Mouse (Mus musculus) hindbrain, postnatal 0 days (tissue): Measurements from ENCODE around the gene Cbx4. TPM values are rescaled to one million over a fixed set of nuclear protein-coding genes. Genes with fewer than 3 reads are reported as not detected.

ENCODE experiments used
- ATAC-seq: fragments of 200-750 bp; cut with Nextera tagmentation; 2 replicates; pipeline ENCODE4 v1.8.0; 2017; ENCODE audit warnings: mild to moderate bottlenecking, moderate TSS enrichment, moderate library complexity
- DNase-seq: peaks from one replicate; pipeline ENCODE4 v3.0.0-alpha.2; 2015; ENCODE audit warnings: low spot score
- H3K27ac ChIP-seq: fragments of 300-500 bp; sonication (generic); 2 replicates; pipeline ENCODE4 v1.5.1; 2014; ENCODE audit warnings: mild to moderate bottlenecking
- H3K27me3 ChIP-seq: fragments of 300-500 bp; sonication (generic); 2 replicates; pipeline ENCODE4 v1.6.1; 2014; ENCODE audit warnings: low read length, mixed read lengths; ENCODE audit not compliant: insufficient read depth
- H3K36me3 ChIP-seq: fragments of 300-500 bp; sonication (generic); 2 replicates; pipeline ENCODE4 v1.6.1; 2014; ENCODE audit warnings: low read length, mixed read lengths; ENCODE audit not compliant: insufficient read depth
- H3K4me1 ChIP-seq: fragments of 300-500 bp; sonication (generic); 2 replicates; pipeline ENCODE4 v1.6.1; 2014; ENCODE audit warnings: antibody characterized with exemption, low read length, mixed read lengths; ENCODE audit not compliant: insufficient read depth
- H3K4me2 ChIP-seq: fragments of 300-500 bp; sonication (generic); 2 replicates; pipeline ENCODE4 v1.6.1; 2014; ENCODE audit warnings: low read depth, mild to moderate bottlenecking, low read length, moderate library complexity, mixed read lengths
- H3K4me3 ChIP-seq: fragments of 300-500 bp; sonication (generic); 2 replicates; pipeline ENCODE4 v1.5.1; 2014; ENCODE audit warnings: low read length
- H3K9ac ChIP-seq: fragments of 300-500 bp; sonication (generic); replicated peaks from 2 replicates; pipeline ENCODE4 v1.6.1; 2014; ENCODE audit warnings: mild to moderate bottlenecking, low read length, moderate library complexity, mixed read lengths
- H3K9me3 ChIP-seq: fragments of 300-500 bp; sonication (generic); 2 replicates; pipeline ENCODE4 v1.6.1; 2016; ENCODE audit warnings: low read length, mixed read lengths
- CTCF ChIP-seq: IDR thresholded peaks from 2 replicates; pipeline ENCODE4 v1.5.1; 2016; ENCODE audit warnings: antibody characterized with exemption, control low read depth, low read depth
- WGBS: fragments of 180-500 bp; shearing (Covaris S2); extraction: QIAGEN DNeasy Blood & Tissue Kit; methylation state at CpG from one replicate; pipeline ENCODE4 v1.1.7; 2014; 5-methylcytosine and 5-hydroxymethylcytosine counted together
- polyA plus RNA-seq: library from polyadenylated mRNA; unstranded; fragments of >200 nt; fragmentation: Nextera tagmentation; extraction: Ambion mirVana; gene quantifications from 2 replicates; pipeline ENCODE4 v1.2.1, GENCODE M21; 2015
- total RNA-seq: library from RNA; depleted of rRNA; stranded (reverse); fragments of >200 nt; gene quantifications from 2 replicates; pipeline ENCODE4 v1.2.3, GENCODE M21; 2014

Cbx4 gene
- total and polyA plus RNA-seq, 2 experiments from 2014 or later: 23.7 to 33.6 TPM

DNA sequence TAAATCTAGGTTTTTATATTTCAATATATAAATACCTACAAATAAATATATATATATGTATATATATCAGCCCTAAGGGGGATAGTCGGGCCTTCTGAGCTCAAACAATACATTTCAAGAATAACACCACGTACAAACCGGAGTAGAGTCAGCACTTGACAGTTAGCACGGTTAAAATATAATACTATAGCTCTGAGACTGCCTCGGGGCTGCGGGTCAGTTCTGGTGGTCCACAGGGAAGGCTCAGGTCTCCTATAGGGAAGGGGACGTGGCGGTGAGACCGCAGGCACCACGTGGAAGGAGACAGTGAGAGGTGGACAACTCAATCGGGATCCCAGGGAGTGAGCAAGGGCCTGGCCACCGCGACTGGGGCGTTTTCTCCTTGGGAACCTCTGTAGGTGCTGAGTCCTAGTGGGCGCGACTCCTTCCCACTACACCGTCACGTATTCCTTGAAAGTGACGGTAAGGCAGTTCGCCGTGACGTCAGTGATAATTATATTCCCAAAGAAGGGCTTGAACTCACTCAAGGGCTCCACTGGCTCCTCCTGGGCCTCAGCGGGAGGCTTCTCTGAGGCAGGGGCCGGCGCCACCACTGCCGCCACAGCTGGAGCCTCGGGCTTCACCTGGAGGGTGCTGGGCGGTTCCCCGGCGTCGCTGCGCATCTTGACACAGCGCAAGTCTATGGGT, 5.4 kb downstream of the Cbx4 start:
- H3K27ac ChIP-seq: no peak overlapping the region
- no peak for TF ChIP-seq CTCF
- 0 out of 2 replicates have a peak, but pooled peaks cover 3% of the 10 kb centered on the region for H3K27me3 ChIP-seq
- peak overlapping the region; percentile 13; the same call in 1 of the 2 replicates for H3K4me3 ChIP-seq
- peaks cover 36% of the 10 kb centered on the region for H3K4me1 ChIP-seq
- DNase-seq (no peak), ATAC-seq (no peak)
- H3K4me2 ChIP-seq: peak overlapping the region; percentile 24
- WGBS: 48% methylated on average over 33 of the region's 33 CpGs
- peaks cover 18% of the 10 kb centered on the region for H3K36me3 ChIP-seq
- H3K9me3 ChIP-seq: no peaks in the 10 kb centered on the region
- H3K9ac ChIP-seq: no peak overlapping the region; the same call in 1 of the 2 replicates

DNA sequence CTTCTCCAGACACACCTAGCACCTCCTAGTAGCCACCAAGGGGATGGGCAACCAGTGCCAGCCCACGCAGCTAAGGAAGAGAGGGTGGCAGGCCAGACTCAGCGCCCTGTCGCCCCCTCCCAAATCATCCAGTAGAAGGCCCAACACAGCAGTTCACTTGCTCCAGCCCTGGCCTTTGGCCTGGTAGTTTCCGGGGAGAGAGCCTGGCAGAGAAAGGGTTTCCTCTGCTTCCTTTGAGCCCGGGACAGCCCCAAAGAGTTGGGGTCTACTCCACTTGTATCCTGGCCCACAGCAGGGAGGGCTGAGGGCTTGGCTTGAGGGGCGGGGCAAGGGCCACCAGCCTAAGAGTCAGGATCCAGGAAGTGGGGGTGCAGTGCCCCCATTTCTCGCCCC, 6.6 kb downstream of the Cbx4 start:
- Histone ChIP-seq H3K4me2 (peak overlapping the region; percentile 46), H3K4me1 (peaks cover 36% of the 10 kb centered on the region), H3K9me3 (no peaks in the 10 kb centered on the region), H3K9ac (peak overlapping the region; percentile 19; the same call in 1 of the 2 replicates), H3K36me3 (peaks cover 18% of the 10 kb centered on the region), H3K4me3 (0 out of 2 replicates have a peak overlapping the region, but pooled peaks have one; percentile 3), H3K27ac (peak overlapping the region; percentile 78), H3K27me3 (0 out of 2 replicates have a peak, but pooled peaks cover 3% of the 10 kb centered on the region)
- TF ChIP-seq CTCF: no peak
- ATAC-seq: 0 out of 2 replicates have a peak, but pooled peaks have one; percentile 3
- no peak for DNase-seq
- WGBS: 36% methylated on average over 7 of the region's 7 CpGs

DNA sequence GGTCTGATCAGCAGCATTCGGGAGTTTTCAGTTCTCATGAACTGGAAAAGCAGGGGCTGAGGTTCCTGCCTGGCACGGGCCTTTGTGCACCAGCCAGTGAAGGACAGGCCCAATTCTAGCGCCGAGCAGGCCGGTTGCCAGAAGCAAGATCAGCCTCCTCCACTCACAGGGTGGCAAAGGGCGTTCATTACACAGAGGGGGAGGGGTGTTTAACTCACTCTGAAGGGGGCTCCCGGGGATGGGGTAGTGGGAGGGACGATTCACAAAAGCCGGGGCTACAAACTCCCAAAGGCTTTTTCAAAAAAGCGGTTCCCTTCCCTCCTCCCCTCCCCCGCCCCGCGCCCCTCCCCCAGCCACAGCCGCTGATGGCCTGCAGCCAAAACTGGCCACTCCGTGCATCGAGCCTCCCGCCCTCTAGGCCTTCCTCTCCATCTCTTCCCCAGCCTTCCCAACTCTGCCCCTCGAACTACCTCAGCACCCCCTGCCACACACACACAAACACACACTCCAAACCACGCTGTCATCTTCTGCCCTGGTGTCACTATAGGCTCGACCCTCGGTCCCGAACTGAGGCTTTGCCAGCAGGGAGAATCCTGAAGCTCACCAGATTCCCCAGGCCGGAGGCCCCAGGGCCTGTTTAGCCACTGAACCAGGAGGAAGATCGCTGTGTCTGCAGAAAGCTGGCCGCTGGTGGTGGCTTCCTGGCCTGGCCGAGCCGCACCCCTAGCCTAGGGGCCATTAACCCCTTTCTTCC, 7.2 kb downstream of the Cbx4 start:
- TF ChIP-seq CTCF: no peak
- H3K4me3 ChIP-seq: 0 out of 2 replicates have a peak overlapping the region, but pooled peaks have one; percentile 3
- peak overlapping the region; percentile 78 for H3K27ac ChIP-seq
- DNase-seq: peak; percentile 82
- no peaks in the 10 kb centered on the region for H3K9me3 ChIP-seq
- peaks cover 31% of the 10 kb centered on the region for H3K4me1 ChIP-seq
- peak; percentile 86 for ATAC-seq
- peaks cover 18% of the 10 kb centered on the region for H3K36me3 ChIP-seq
- H3K9ac ChIP-seq: peak overlapping the region; percentile 19; the same call in 1 of the 2 replicates
- H3K4me2 ChIP-seq: peak overlapping the region; percentile 46
- 11% methylated on average over 23 of the region's 27 CpGs for WGBS
- 0 out of 2 replicates have a peak, but pooled peaks cover 3% of the 10 kb centered on the region for H3K27me3 ChIP-seq

DNA sequence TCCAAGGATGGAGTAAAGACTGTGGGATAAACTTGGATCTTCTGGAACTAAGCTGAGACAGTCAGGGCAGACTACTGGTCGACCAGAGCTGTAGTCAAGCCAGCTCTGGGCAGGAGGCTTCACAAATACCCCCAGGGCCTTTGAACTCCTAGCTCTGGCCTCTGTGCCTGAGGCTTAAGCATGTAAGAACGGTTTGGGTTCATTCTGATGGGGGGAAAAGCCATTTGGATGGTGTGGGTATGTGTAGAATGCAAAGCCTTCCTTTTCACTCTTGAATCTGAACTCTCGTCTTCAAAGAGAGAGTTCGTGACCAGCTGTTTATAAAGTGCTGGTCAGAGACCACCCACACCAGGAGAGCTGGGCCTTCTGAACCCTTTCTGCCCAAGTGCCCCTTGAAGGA, 8.3 kb downstream of the Cbx4 start:
- ATAC-seq (no peak), DNase-seq (no peak)
- H3K27ac ChIP-seq: no peak overlapping the region; the same call in 1 of the 2 replicates
- H3K27me3 ChIP-seq: 0 out of 2 replicates have a peak, but pooled peaks cover 3% of the 10 kb centered on the region
- no peak overlapping the region for H3K4me2 ChIP-seq
- H3K36me3 ChIP-seq: peaks cover 18% of the 10 kb centered on the region
- no peak overlapping the region for H3K4me3 ChIP-seq
- no peak for TF ChIP-seq CTCF
- peaks cover 22% of the 10 kb centered on the region for H3K4me1 ChIP-seq
- WGBS: 85% methylated on average over 4 of the region's 4 CpGs
- H3K9me3 ChIP-seq: no peaks in the 10 kb centered on the region
- no peak overlapping the region for H3K9ac ChIP-seq

DNA sequence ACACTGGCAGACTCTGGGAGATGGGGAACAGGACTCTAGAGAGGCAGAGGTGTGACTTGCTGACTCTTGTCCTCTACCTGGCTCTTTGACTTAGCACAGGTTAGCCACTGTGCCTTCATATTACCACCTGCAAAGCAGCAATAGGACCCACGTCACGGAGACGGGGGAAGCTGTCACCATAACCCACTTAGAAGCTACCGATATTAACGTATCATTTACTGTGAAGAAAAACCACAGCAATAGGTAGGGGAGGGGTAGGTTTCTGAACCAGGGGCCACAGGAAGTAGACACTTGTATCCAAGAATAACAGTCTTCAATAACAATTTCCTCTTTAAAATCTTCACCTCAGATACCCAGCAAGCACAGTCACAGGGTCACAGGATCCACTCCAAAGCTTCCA, 10.2 kb downstream of the Cbx4 start:
- Histone ChIP-seq H3K4me2 (no peak overlapping the region), H3K9me3 (no peaks in the 10 kb centered on the region), H3K4me1 (peaks cover 14% of the 10 kb centered on the region), H3K4me3 (no peak overlapping the region), H3K27me3 (no peaks in the 10 kb centered on the region), H3K36me3 (peaks cover under 1% of the 10 kb centered on the region; the same call in 1 of the 2 replicates), H3K9ac (no peak overlapping the region), H3K27ac (no peak overlapping the region)
- ATAC-seq: no peak
- no peak for TF ChIP-seq CTCF
- no peak for DNase-seq
- WGBS: 94% methylated on average over 5 of the region's 5 CpGs

DNA sequence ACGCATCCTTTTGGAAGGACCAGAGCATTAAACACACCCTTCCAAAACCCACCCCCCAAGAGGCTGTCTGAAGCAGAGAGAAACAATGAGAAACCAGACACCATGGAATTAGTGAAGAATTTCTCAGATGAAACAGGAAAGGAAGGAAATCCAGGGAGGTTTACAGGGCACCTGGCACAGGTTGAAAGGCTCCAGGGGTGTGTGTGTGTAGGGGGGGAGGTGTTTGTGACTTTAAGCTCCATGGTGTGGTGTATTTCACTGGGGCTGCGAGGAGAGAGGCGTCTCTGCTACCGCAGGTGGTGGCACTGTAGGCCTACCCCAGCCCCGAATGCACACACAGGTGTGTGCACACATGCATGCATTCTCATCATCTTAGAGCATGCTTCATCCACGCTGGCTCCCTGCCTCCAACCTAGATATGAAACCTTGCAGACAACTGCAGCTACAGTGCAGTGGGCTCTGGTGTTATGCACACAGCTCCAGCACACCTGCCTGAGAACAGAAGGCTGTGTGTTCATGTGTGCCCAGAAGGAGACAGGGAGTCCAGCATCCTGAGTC, 12.1 kb downstream of the Cbx4 start:
- no peak for ATAC-seq
- WGBS: 53% methylated on average over 6 of the region's 6 CpGs
- H3K27me3 ChIP-seq: no peaks in the 10 kb centered on the region
- H3K4me1 ChIP-seq: 0 out of 2 replicates have a peak, but pooled peaks cover under 1% of the 10 kb centered on the region
- no peak overlapping the region for H3K4me2 ChIP-seq
- H3K4me3 ChIP-seq: no peak overlapping the region
- TF ChIP-seq CTCF: no peak
- no peak for DNase-seq
- H3K9me3 ChIP-seq: no peaks in the 10 kb centered on the region
- H3K27ac ChIP-seq: no peak overlapping the region
- H3K36me3 ChIP-seq: no peaks in the 10 kb centered on the region
- H3K9ac ChIP-seq: no peak overlapping the region; the same call in 1 of the 2 replicates
